Mouse (Mus musculus) heart, postnatal 4 days (tissue): ENCODE measurements around the gene Tshb. TPM values are rescaled to one million over a fixed set of nuclear protein-coding genes. Genes with fewer than 3 reads are reported as not detected.

Source experiments
- DNase-seq: peaks from one replicate; pipeline ENCODE4 v3.0.0; 2021
- total RNA-seq, 2 experiments: library from RNA; stranded (reverse); gene quantifications; 2 replicates each; pipeline ENCODE4 v1.2.3; 2021

The Tshb gene
- total RNA-seq, 2 experiments from 2014 or later: not detected

GRCm38 (mm10) chr3:102737106-102737505, 45.4 kb downstream of the Tshb start:
- DNase-seq: no peak

- DNase-seq: no peak
These were observed 46.1 kb downstream of the Tshb start for GRCm38 (mm10) chr3:102736436-102736835.

- DNase-seq: no peak
These were observed 46.9 kb downstream of the Tshb start for GRCm38 (mm10) chr3:102735638-102736037.

GRCm38 (mm10) chr3:102735031-102735558, 47.4 kb downstream of the Tshb start:
- DNase-seq: peak; percentile 69

GRCm38 (mm10) chr3:102734313-102735030, 48.0 kb downstream of the Tshb start, which contains the start of gene Tspan2:
TSS of gene Tspan2 (plus strand) at chr3:102734529.
- DNase-seq: peak; percentile 84

- DNase-seq: no peak
These were observed 48.6 kb downstream of the Tshb start for GRCm38 (mm10) chr3:102733936-102734312.

- DNase-seq: no peak
These were observed 49.5 kb downstream of the Tshb start for GRCm38 (mm10) chr3:102733050-102733449.

GRCm38 (mm10) chr3:102732619-102733018, 49.9 kb downstream of the Tshb start:
- no peak for DNase-seq

GRCm38 (mm10) chr3:102731112-102731511, 51.4 kb downstream of the Tshb start:
- no peak for DNase-seq

- no peak for DNase-seq
These were observed 53.1 kb downstream of the Tshb start for GRCm38 (mm10) chr3:102729416-102729815.

Other genes with a start within 250 kb of the Tshb start
- gene Tspan2, start 48.2 kb downstream of the Tshb start, total RNA-seq: 10 to 100 TPM; 49.5 to 50.6 TPM
- gene Sycp1, start 153.4 kb upstream of the Tshb start, total RNA-seq: not detected
- not detected for gene Nr1h5, start 181.4 kb upstream of the Tshb start, total RNA-seq
- gene Sike1, start 213.0 kb upstream of the Tshb start, total RNA-seq: 100 to 1,000 TPM; 111 to 119 TPM
- 100 to 1,000 TPM; 384 to 408 TPM for gene Csde1, start 237.7 kb upstream of the Tshb start, total RNA-seq